Mouse (Mus musculus) cerebellum, adult (tissue): ENCODE results near the gene Zfp607b.

Experiments used
- ATAC-seq: cut with Nextera tagmentation; 2 replicates; pipeline ENCODE4 v1.9.2; 2017; ENCODE audit warnings: mild to moderate bottlenecking, moderate library complexity, mixed read lengths; ENCODE audit not compliant: insufficient number of reproducible peaks, low FRiP score, low TSS enrichment

Gene Zfp607b

GRCm38 (mm10) chr7:27683218-27683617, 5.9 kb upstream of the Zfp607b start:
- ATAC-seq = no peak

GRCm38 (mm10) chr7:27685220-27685619, 3.9 kb upstream of the Zfp607b start:
- no peak for ATAC-seq

GRCm38 (mm10) chr7:27685681-27686080, 3.5 kb upstream of the Zfp607b start:
- ATAC-seq = no peak

DNA sequence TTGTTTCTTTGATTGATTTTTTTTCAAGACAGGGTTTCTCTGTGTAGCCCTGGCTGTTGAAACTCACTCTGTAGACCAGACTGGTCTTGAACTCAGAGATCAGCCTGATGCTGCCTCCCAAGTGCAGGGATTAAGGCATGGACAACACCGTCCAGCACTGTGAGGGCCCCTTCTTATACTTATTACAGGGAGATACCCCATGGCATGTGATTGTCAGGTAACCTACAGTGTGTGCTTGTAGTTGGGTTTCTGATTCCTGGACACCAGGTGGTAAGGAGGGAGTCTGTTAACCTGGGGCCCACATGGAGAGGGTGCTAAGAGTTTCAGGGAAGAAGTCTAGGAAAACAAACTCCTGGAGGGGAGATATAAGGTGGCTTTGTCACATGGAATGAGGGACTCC, 2.1 kb upstream of the Zfp607b start:
- ATAC-seq = no peak

- ATAC-seq = no peak
These were observed 1.3 kb upstream of the Zfp607b start for GRCm38 (mm10) chr7:27687836-27688235.

GRCm38 (mm10) chr7:27688246-27688788, 823 bp upstream of the Zfp607b start:
- ATAC-seq = no peak

DNA sequence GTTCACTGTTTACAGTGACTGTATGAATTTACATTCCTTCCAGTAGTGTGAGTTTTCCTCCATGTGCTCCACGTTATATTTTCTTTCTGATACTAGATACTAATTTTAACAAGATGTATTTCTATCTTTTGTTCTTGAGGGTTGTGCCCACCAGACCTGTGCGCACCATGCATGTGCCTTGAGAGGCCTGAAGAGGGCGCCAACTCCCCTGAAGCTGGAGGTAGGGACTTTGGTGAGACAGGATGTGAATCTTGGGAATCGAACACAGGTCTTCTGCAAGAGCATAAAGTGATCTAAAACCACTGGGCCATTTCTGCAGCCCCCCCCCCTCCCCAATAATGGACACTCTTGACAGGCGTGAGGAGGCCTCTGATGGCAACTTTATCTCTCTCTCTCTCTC, 1.9 kb downstream of the Zfp607b start:
- no peak for ATAC-seq

GRCm38 (mm10) chr7:27696711-27697110, 7.6 kb downstream of the Zfp607b start:
- no peak for ATAC-seq

- ATAC-seq = no peak
These were observed 21.3 kb downstream of the Zfp607b start for GRCm38 (mm10) chr7:27710402-27710801.

- no peak for ATAC-seq
These were observed 32.8 kb downstream of the Zfp607b start for GRCm38 (mm10) chr7:27721951-27722350.

- ATAC-seq = peak; percentile 45; the same call in 1 of the 2 replicates
These were observed 36.7 kb downstream of the Zfp607b start for GRCm38 (mm10) chr7:27725566-27726538.

DNA sequence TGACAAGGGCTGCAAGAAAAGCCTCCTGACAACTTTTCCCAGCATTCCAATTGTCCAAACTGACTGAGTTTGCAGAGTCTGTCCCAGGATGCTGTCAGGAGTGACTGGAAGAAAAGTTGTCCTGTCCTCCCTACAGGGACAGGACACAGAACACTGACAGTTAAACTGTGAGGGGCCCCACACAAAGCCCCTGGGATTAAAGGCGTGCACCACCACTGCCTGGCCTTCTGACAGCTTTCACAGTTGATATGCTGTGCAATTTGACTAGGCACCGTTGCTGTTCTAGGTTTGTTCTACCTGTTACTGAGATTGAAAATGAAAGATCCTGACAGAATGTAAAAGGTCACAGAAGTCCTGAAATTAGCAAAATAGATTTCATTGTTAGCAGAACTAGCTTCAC, 38.3 kb downstream of the Zfp607b start:
- no peak for ATAC-seq

GRCm38 (mm10) chr7:27731281-27731883, 42.2 kb downstream of the Zfp607b start, which contains the start of gene Zfp60:
Zfp60 (plus strand) TSS chr7:27731389.
- peak; percentile 97 for ATAC-seq

GRCm38 (mm10) chr7:27731946-27732345, 42.8 kb downstream of the Zfp607b start:
- no peak for ATAC-seq

DNA sequence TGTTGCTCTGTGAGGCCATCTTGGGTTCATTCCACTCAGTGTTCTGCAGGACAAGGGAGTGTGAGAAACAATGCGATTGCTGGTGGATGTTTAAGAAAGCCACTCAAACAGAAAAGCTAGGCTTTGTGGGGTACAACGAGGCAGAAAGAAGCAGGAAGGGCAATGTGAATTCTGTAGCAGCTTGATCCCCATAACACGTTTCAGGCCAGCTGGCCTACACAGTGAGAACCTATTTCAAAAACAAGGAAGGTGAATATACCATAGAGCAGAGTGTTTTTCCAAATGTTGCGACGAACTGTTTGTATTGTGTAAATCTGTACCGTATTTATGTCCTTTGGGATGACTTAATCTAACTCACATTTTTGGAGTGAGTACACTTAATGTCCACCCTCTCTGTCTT, 43.4 kb downstream of the Zfp607b start:
- no peak for ATAC-seq

DNA sequence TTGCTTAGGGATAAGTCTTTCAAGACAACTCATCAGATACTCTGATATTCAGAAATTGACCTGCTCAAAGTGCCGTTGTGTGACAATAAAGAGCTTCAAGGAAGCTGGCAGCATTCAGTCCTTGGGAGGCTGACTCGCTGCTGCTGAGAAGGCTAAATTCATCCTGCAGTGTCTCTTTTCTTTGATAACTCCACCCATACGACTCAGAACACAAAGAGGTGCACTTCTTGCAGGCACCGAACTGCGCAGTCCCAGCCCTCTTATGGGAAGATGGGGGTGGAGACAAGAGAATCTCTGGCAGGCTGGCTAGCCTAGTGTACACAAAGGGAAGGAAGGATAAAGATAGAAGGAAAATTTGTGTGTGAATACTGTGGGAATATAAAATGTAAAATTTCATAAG, 46.3 kb downstream of the Zfp607b start:
- ATAC-seq = no peak
